Mouse (Mus musculus): Measurements from ENCODE around the gene Slc9b2. TPM values are rescaled to one million over a fixed set of nuclear protein-coding genes. Genes with fewer than 3 reads are reported as not detected.

Gene Slc9b2
- polyA plus RNA-seq, 1 experiment: not detected

- H3K4me1 ChIP-seq: peaks cover 6% of the 10 kb centered on the region; the same call in 1 of the 2 replicates
- no peaks in the 10 kb centered on the region for H3K36me3 ChIP-seq (replicated peaks; ENCODE audit: low read length)
- H3K27me3 ChIP-seq (replicated peaks): peaks cover 15% of the 10 kb centered on the region
- H3K9me3 ChIP-seq: peaks cover 14% of the 10 kb centered on the region
- no peak overlapping the region for H3K4me3 ChIP-seq (replicated peaks)
- TF ChIP-seq GATA1 (IDR thresholded peaks at IDR 0.05; ENCODE audit: borderline replicate concordance, low read length) (no peak), FLI1 (IDR thresholded peaks at IDR 0.05; ENCODE audit: low read length) (no peak)
Measured at GRCm38 (mm10) chr3:135281701-135282100, 25.8 kb upstream of the Slc9b2 start.

DNA sequence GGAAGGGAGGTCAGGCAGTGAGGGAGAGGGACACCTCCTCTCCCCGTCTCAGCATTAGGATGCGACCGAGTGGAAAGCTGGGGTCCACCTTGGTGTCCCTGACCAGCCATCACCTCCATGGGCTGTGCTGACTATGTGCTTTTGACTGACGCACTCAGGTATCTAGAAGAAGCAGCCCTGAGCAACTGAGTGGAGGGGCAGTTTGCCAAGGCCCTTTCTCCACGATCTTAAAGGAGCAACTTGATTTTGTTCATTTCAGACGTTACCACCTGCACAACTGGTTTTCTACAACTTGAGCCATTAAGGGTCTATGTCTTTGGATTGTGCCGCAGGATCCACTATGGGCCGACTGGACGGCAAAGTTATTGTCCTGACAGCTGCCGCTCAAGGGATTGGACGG lies 22.2 kb upstream of the Slc9b2 start:
- no peaks in the 10 kb centered on the region for H3K36me3 ChIP-seq (replicated peaks; ENCODE audit: low read length)

GRCm38 (mm10) chr3:135285807-135286206 lies 21.7 kb upstream of the Slc9b2 start:
- no peak for TF ChIP-seq FLI1 (IDR thresholded peaks at IDR 0.05; ENCODE audit: low read length)
- TF ChIP-seq GATA1 (IDR thresholded peaks at IDR 0.05; ENCODE audit: borderline replicate concordance, low read length): no peak
- Histone ChIP-seq H3K4me1 (peaks cover 4% of the 10 kb centered on the region; the same call in 1 of the 2 replicates), H3K4me3 (replicated peaks) (no peak overlapping the region), H3K36me3 (replicated peaks; ENCODE audit: low read length) (no peaks in the 10 kb centered on the region), H3K9me3 (no peaks in the 10 kb centered on the region), H3K27me3 (replicated peaks) (peaks cover 18% of the 10 kb centered on the region)

More for the DNA sequence above, 22.2 kb upstream of the Slc9b2 start:
- H3K4me3 ChIP-seq (replicated peaks): no peak overlapping the region
- TF ChIP-seq FLI1 (IDR thresholded peaks at IDR 0.05; ENCODE audit: low read length) (no peak), GATA1 (IDR thresholded peaks at IDR 0.05; ENCODE audit: borderline replicate concordance, low read length) (no peak)
- peaks cover 18% of the 10 kb centered on the region for H3K27me3 ChIP-seq (replicated peaks)
- no peaks in the 10 kb centered on the region for H3K9me3 ChIP-seq
- peaks cover 4% of the 10 kb centered on the region; the same call in 1 of the 2 replicates for H3K4me1 ChIP-seq

- Histone ChIP-seq H3K4me3 (replicated peaks) (no peak overlapping the region), H3K9me3 (no peaks in the 10 kb centered on the region), H3K4me1 (no peaks in the 10 kb centered on the region; the same call in 1 of the 2 replicates), H3K36me3 (replicated peaks; ENCODE audit: low read length) (no peaks in the 10 kb centered on the region), H3K27me3 (replicated peaks) (peaks cover 10% of the 10 kb centered on the region)
- TF ChIP-seq FLI1 (IDR thresholded peaks at IDR 0.05; ENCODE audit: low read length): no peak
- no peak for TF ChIP-seq GATA1 (IDR thresholded peaks at IDR 0.05; ENCODE audit: borderline replicate concordance, low read length)
Measured at GRCm38 (mm10) chr3:135288138-135288750, 19.3 kb upstream of the Slc9b2 start.

DNA sequence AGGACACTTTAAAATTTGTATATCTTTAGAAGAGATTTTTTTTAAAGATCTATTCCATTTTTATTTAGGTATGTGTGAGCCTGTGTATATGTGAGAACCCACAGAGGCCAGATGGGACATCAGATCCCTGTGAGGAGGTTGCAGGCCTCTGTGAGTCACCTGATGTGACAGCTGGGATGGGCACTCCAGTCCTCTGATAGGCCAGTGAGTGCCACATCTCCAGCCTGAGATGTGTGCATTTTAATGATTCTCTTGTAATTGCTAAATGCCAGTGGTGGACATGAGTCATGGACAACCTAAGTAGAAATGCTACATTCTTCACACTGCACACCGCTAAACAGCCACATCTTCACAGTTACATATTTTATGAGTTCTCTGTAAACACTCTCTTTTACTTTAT lies 18.4 kb upstream of the Slc9b2 start:
- Histone ChIP-seq H3K4me3 (replicated peaks) (no peak overlapping the region), H3K27me3 (replicated peaks) (peaks cover 9% of the 10 kb centered on the region), H3K36me3 (replicated peaks; ENCODE audit: low read length) (no peaks in the 10 kb centered on the region), H3K9me3 (no peaks in the 10 kb centered on the region), H3K4me1 (no peaks in the 10 kb centered on the region; the same call in 1 of the 2 replicates)
- TF ChIP-seq GATA1 (IDR thresholded peaks at IDR 0.05; ENCODE audit: borderline replicate concordance, low read length) (no peak), FLI1 (IDR thresholded peaks at IDR 0.05; ENCODE audit: low read length) (no peak)

GRCm38 (mm10) chr3:135290249-135290894 lies 17.1 kb upstream of the Slc9b2 start:
- H3K4me3 ChIP-seq (replicated peaks): no peak overlapping the region
- TF ChIP-seq FLI1 (IDR thresholded peaks at IDR 0.05; ENCODE audit: low read length) (no peak), GATA1 (IDR thresholded peaks at IDR 0.05; ENCODE audit: borderline replicate concordance, low read length) (no peak)
- no peaks in the 10 kb centered on the region for H3K36me3 ChIP-seq (replicated peaks; ENCODE audit: low read length)
- H3K4me1 ChIP-seq: peaks cover 5% of the 10 kb centered on the region; the same call in 1 of the 2 replicates
- peaks cover 7% of the 10 kb centered on the region for H3K27me3 ChIP-seq (replicated peaks)
- H3K9me3 ChIP-seq: no peaks in the 10 kb centered on the region

GRCm38 (mm10) chr3:135293703-135294102 lies 13.8 kb upstream of the Slc9b2 start:
- Histone ChIP-seq H3K36me3 (replicated peaks; ENCODE audit: low read length) (no peaks in the 10 kb centered on the region), H3K9me3 (no peaks in the 10 kb centered on the region), H3K4me3 (replicated peaks) (no peak overlapping the region), H3K4me1 (peaks cover 5% of the 10 kb centered on the region; the same call in 1 of the 2 replicates), H3K27me3 (replicated peaks) (peaks cover 7% of the 10 kb centered on the region)
- TF ChIP-seq GATA1 (IDR thresholded peaks at IDR 0.05; ENCODE audit: borderline replicate concordance, low read length) (no peak), FLI1 (IDR thresholded peaks at IDR 0.05; ENCODE audit: low read length) (no peak)

DNA sequence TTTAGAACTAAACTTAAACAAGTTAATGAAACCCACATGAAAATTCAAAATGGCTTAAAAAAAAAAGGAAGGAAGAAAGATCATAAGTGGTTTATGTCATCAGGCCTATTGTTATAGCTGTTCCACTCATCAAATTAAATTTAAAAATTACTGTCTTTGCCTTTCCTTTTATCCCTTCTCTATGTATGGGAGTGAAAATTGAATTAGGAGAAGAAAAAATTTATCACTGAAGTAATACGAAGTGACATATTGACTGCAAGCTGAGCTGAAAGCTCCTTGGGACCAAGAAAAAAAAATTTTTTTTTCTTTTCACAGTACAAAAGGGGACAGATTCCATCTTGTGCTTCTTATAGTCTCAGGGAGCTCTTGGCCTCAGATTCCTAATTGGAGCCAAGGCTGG lies 11.9 kb upstream of the Slc9b2 start:
- TF ChIP-seq FLI1 (IDR thresholded peaks at IDR 0.05; ENCODE audit: low read length) (no peak), GATA1 (IDR thresholded peaks at IDR 0.05; ENCODE audit: borderline replicate concordance, low read length) (no peak)

GRCm38 (mm10) chr3:135298560-135298959 lies 8.9 kb upstream of the Slc9b2 start:
- Histone ChIP-seq H3K9me3 (no peaks in the 10 kb centered on the region), H3K4me3 (replicated peaks) (no peak overlapping the region), H3K36me3 (replicated peaks; ENCODE audit: low read length) (no peaks in the 10 kb centered on the region), H3K27me3 (replicated peaks) (peaks cover 8% of the 10 kb centered on the region), H3K4me1 (peaks cover 5% of the 10 kb centered on the region; the same call in 1 of the 2 replicates)
- TF ChIP-seq GATA1 (IDR thresholded peaks at IDR 0.05; ENCODE audit: borderline replicate concordance, low read length) (no peak), FLI1 (IDR thresholded peaks at IDR 0.05; ENCODE audit: low read length) (no peak)

More for the DNA sequence above, 11.9 kb upstream of the Slc9b2 start:
- Histone ChIP-seq H3K27me3 (replicated peaks) (peaks cover 7% of the 10 kb centered on the region), H3K9me3 (no peaks in the 10 kb centered on the region), H3K4me3 (replicated peaks) (no peak overlapping the region), H3K4me1 (peaks cover 5% of the 10 kb centered on the region; the same call in 1 of the 2 replicates), H3K36me3 (replicated peaks; ENCODE audit: low read length) (no peaks in the 10 kb centered on the region)

GRCm38 (mm10) chr3:135300081-135300480 lies 7.4 kb upstream of the Slc9b2 start:
- Histone ChIP-seq H3K4me3 (replicated peaks) (no peak overlapping the region), H3K4me1 (peaks cover under 1% of the 10 kb centered on the region; the same call in 1 of the 2 replicates), H3K27me3 (replicated peaks) (peaks cover 4% of the 10 kb centered on the region), H3K36me3 (replicated peaks; ENCODE audit: low read length) (no peaks in the 10 kb centered on the region), H3K9me3 (no peaks in the 10 kb centered on the region)
- TF ChIP-seq GATA1 (IDR thresholded peaks at IDR 0.05; ENCODE audit: borderline replicate concordance, low read length): no peak
- no peak for TF ChIP-seq FLI1 (IDR thresholded peaks at IDR 0.05; ENCODE audit: low read length)
